Mouse (Mus musculus) brown adipose tissue, adult 24 weeks (tissue): ENCODE data around the gene Dlst. TPM values are rescaled to one million over a fixed set of nuclear protein-coding genes. Genes with fewer than 3 reads are reported as not detected.

Experiments
- H3K27ac ChIP-seq: fragments of 200-500 bp; replicated peaks from 2 replicates; pipeline ENCODE4 v1.5.1; 2012; ENCODE audit warnings: low read depth, mild to moderate bottlenecking, low read length
- H3K4me1 ChIP-seq: fragments of 200-500 bp; 2 replicates; pipeline ENCODE4 v1.6.1; 2012; ENCODE audit warnings: low read length, mixed read lengths; ENCODE audit not compliant: control insufficient read depth, insufficient read depth, insufficient read length
- H3K4me3 ChIP-seq: fragments of 200-500 bp; 2 replicates; pipeline ENCODE4 v1.5.1; 2012; ENCODE audit warnings: low read depth, mild to moderate bottlenecking, low read length, moderate library complexity; ENCODE audit not compliant: insufficient read depth
- polyA plus RNA-seq: library from polyadenylated mRNA; stranded (reverse); fragments of >200 nt; gene quantifications from 2 replicates; pipeline ENCODE4 v1.2.4, GENCODE M21; 2012; ENCODE audit not compliant: missing spikeins, insufficient read depth, insufficient read length

Gene Dlst
- polyA plus RNA-seq, 1 experiment, result 822 TPM

DNA sequence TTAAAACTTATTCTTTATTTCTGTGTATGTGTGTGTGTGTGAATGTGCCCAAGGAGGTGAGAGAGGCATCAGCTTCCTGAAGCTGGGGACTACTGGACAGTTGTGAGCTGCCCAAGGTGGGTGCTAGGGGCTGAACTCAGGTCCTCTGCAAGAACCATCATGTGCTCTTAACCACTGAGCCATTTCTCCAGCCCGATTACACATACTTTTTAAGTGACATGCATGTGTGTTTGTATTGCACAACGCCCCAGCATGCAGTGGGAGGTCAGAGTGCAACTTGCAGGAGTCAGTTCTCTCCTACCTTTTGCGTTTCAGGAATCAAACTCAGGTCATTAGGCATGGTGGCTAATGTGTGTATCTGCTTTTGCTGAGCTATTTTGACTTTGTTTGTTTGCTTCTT lies 42.4 kb downstream of the Dlst start:
- H3K4me3 ChIP-seq, result no peak overlapping the region
- no peaks in the 10 kb centered on the region; the same call in 1 of the 2 replicates for H3K4me1 ChIP-seq
- no peak overlapping the region for H3K27ac ChIP-seq

DNA sequence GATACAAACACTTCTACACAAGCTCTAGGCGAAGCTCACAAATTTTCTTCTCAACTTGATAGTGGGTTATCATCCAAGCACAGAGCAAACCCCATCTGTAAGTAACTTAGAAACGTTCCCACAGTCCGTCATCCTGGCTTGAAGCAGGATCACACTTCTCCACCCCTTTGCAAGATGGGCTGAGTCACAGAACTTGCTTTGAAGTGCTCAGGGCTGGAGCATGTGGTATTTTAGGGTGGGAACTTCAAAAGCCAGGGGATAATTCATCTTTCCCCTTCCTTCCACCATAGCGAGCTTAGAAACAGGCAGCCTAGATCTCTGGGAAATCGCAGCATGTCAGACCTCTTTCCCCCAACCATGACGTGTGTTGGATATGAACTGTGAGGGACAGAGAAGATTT lies 45.7 kb downstream of the Dlst start:
- Histone ChIP-seq H3K4me1 (no peaks in the 10 kb centered on the region; the same call in 1 of the 2 replicates), H3K4me3 (no peak overlapping the region), H3K27ac (no peak overlapping the region)

DNA sequence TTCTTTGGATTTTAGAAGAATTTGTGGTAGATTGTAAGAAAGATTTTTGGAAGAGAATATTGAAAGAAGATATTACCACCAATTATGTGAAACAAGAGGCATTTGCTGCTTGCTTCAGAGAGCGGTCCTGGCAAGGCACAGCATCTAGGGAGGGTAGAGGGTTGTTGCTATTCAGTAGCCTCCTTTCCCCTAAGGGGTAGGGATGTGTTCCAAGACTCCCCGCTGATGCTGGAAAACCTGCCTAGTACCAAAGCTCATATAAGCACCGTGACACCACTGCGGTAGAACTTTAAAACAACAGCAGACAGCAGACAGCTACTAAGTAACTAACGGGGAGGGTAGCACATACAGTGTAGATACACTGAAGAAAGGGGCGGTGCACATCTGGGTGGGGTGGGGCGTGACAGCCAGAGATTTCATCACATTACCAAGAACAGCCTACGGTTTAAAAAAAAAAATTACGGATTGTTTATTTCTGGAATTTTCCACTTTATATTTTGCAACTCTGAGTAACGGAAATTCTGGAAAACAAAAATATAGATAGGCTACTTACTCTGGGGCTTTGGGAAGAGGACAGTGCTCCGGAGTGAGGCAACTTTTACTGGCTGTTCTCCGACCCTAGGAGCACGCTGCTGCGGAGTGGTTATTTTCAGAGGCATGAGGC lies 47.3 kb downstream of the Dlst start:
- no peak overlapping the region for H3K27ac ChIP-seq
- H3K4me1 ChIP-seq, result no peaks in the 10 kb centered on the region

DNA sequence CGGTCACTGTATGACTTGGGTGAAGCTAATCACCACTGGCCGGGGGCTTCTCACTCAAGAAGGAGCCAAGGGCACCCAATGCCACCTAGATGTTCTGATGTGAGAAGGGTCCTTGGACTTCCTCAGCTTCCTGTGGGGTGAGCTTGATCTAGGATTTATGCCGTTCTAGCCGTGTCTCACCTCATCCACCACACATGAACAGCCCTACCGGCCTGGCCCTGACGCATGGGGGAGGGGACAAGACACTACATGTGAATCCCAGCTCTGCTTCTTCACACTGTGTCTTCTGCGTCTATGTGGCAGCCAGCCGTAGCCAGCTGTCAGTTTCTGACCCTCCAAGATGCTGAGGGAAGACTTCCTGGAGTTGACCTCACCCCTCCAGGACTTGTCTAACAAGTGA lies 48.2 kb downstream of the Dlst start:
- no peak overlapping the region for H3K27ac ChIP-seq
- H3K4me1 ChIP-seq, result no peaks in the 10 kb centered on the region
- H3K4me3 ChIP-seq, result no peak overlapping the region

More for the DNA sequence above, 47.3 kb downstream of the Dlst start:
- no peak overlapping the region for H3K4me3 ChIP-seq

DNA sequence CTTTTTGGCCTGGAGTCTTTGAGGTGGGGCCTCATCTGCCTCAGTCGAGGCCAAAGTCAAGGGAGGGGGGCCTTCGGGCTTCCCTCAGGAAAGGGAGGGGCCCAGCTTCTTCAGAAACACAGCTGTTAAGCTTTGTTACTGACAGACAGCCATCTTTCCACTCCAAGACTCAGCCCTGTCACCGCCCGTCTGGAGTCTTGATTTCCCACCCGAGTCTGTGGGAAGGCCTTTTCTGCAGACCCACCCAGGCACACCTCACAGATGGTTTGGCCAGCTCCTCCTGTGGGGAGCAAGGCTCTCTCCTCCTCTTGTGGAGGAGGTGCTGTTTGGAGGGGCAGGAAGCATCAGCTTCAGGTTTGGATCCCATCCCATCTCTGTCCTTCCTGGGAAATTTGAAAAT lies 49.0 kb downstream of the Dlst start:
- Histone ChIP-seq H3K4me3 (no peak overlapping the region), H3K4me1 (no peaks in the 10 kb centered on the region), H3K27ac (0 out of 2 replicates have a peak overlapping the region, but pooled peaks have one; percentile 15)

DNA sequence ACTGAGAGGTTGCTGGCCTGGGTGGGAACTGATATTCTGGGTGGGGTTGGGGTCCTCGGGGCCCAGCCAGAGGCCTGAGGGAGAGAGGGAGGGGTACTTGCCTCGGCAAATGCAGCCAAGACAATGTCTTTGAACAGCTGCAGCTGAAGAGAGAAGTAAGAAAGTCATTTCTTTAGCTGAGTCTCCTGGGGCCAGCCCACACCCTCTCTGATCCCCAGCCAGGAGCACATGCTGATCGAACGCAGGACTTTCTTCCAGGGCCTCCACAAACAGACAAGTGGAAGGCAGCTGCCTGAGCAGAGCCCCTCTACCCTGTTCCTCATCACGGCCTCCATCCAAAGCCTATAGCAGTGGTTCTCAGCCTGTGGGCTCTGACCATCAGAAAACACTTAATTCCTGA lies 54.4 kb downstream of the Dlst start:
- H3K4me1 ChIP-seq, result no peaks in the 10 kb centered on the region
- no peak overlapping the region for H3K27ac ChIP-seq
- no peak overlapping the region for H3K4me3 ChIP-seq

DNA sequence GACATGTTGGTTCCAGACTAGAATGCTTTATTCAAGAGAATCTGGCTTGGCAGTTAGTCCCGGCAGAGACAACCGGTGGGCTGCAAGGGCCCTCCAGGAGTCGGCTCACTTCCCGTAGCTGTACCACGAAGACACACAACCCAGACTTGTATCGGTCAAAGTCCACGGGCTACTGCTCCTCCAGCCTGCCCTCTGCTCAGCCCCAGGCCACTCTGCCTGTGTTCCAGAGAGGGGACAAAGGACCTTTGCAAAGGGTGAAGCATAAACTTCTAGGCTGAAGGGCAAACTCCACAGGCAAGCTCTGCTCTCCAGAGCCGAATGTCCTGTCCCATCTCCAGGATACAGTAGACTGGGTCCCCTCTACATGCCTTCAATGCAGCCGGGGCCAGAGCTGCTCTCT lies 56.0 kb downstream of the Dlst start:
- H3K4me1 ChIP-seq, result no peaks in the 10 kb centered on the region

DNA sequence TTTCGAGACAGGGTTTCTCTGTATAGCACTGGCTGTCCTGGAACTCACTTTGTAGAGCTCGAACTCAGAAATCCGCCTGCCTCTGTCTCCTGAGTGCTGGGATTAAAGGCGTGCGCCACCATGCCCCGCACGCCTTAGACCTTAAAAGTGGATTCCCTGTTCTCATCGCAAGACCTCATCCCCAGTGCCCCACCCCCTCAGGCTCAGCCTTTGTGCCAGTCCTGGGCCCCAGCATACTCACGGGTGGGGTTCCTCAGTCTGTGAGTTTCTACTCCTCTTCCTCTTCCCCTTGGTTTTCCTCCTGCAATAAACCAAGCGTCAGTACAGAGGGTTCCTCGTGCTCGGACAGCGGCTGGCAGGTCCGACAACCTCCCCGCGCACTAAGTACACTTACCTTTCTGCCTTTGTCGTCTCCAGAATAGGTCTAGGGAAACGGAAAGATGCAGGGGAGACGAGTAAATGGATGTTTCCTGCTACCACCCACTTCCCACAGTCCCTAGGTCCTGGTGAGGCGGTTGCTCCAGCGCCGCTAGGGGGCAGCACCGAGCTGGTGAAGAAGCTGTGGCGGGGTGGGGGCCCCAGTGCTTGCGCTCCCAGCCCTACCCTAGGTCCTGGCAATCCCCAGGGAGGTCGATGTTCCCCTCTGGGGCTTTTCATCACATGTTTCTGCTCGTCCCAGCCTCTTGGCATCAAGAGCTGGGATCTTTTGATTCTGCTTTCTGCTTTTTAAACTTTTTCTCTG lies 58.7 kb downstream of the Dlst start:
- Histone ChIP-seq H3K27ac (no peak overlapping the region), H3K4me1 (no peaks in the 10 kb centered on the region), H3K4me3 (no peak overlapping the region; the same call in 1 of the 2 replicates)

More for the DNA sequence above, 56.0 kb downstream of the Dlst start:
- no peak overlapping the region for H3K4me3 ChIP-seq
- no peak overlapping the region for H3K27ac ChIP-seq

DNA sequence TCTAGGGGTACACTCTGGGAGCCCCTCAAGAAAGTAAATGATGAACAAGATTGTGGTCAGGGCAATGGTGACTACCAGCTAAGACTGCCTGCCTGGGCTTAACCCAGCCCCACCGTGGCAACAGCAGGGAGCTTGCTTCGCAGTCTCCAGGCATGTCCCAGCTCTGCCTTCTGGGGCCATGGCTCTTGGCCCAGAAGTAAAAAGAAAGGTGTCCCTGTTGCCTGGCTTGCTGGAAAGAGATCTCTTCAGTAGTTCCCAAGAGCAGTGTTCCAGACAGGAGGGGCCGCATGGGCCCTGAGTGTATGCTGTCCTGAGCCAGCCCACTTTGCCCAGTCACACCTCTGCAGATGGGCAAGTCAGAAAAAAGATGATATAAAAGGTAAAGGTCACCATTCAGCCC lies 59.2 kb downstream of the Dlst start:
- no peak overlapping the region for H3K4me3 ChIP-seq
- H3K27ac ChIP-seq, result no peak overlapping the region
- H3K4me1 ChIP-seq, result no peaks in the 10 kb centered on the region

DNA sequence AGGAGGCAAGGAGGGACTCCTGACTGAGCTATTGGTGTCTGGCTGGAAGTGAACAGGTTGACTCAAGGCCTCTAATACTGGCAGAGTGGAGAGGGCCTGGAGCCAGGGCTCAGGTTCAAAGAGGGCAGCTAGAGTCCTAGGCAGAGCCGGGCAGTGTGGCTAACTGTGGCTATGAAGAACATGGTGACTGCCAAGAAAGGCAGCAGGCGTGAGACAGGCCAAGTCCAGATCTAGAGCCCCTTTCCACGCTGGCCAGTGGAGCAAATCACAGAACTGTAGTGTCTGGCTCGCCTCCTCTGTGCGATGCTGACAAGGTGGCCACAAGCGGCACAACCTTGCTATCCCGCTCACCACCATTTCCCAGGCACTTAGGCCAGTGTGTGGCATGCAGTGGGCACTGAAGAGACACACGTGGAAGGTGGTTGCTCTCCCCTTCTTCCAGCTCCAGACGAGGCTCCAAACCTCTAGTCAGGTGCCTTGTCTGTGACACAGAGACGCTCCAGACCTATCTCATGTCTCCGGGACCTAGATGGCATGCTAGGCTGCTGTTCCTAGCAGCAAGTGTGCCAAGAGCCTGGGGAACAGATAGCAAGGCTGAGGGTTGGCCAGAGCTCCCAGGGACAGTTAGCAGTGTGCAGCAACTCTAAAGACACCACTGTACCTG lies 59.8 kb downstream of the Dlst start:
- Histone ChIP-seq H3K27ac (no peak overlapping the region), H3K4me3 (no peak overlapping the region), H3K4me1 (no peaks in the 10 kb centered on the region)

DNA sequence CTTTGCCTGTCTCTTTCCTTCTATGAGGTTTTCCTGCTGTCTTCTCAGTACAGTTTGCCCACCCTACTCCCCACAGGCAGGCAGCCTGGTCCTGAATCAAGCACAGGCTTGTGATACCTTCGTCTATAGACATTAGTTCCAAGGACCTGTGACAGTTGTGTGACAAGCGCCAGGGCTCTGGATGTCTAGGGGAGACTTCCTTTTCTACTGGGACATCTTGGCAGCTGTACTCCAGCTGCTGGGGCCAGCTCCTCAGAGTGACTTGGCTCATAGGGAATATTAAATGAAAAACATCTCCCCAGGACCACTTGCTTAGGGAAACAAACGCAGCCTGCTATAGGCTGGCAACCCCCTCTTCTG lies 60.3 kb downstream of the Dlst start:
- H3K27ac ChIP-seq, result no peak overlapping the region
- H3K4me3 ChIP-seq, result no peak overlapping the region
- H3K4me1 ChIP-seq, result no peaks in the 10 kb centered on the region

DNA sequence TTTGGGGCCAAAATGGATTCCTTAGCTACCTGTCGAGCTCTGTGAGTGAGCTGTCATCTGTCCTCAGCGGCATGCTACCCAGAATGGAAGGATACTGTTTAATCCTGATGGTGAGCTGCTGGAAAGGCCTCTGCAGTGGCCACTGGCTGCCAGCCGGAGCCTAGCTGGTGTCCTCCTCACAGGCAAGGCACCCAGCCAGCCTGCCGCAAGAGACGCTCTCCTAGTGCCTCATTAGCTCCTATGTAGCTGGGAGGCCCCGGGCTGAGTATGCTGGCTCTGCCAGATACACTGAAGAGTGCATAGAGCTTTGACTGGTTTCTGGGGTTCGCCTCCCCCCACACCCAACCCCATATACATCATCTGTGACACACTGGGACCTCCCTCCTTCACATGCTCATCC lies 63.4 kb downstream of the Dlst start:
- H3K4me1 ChIP-seq, result no peaks in the 10 kb centered on the region
- no peak overlapping the region for H3K4me3 ChIP-seq
- no peak overlapping the region for H3K27ac ChIP-seq

DNA sequence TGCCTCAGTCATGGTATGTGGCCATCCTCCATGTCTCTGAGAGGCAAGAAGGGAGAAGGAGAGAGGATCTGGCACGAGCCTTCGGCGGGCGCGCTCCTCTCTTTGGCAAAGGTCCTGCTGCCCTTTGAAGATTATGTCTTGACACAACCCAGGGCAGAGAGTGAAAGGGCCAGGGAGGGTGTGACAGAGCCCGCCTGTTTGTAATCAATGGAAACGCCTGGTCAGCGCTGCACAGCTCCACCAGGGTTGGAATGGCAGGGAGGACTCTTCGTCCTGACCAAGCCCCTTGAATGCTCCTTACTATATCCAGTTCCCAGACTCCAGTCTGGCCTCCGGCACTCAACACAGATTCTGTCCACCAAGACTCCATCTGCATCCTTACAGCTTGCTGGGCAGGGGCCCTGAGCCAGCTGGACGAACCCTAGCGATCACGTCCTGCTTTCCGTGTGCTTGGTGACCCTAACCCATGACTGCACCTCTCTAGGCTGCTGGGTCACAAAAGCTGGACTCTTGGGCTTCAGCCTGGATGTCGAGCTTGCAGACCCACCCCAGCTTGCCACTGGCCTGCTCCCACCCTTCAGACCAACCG lies 64.5 kb downstream of the Dlst start:
- H3K4me3 ChIP-seq, result no peak overlapping the region
- no peak overlapping the region for H3K27ac ChIP-seq
- no peaks in the 10 kb centered on the region for H3K4me1 ChIP-seq

DNA sequence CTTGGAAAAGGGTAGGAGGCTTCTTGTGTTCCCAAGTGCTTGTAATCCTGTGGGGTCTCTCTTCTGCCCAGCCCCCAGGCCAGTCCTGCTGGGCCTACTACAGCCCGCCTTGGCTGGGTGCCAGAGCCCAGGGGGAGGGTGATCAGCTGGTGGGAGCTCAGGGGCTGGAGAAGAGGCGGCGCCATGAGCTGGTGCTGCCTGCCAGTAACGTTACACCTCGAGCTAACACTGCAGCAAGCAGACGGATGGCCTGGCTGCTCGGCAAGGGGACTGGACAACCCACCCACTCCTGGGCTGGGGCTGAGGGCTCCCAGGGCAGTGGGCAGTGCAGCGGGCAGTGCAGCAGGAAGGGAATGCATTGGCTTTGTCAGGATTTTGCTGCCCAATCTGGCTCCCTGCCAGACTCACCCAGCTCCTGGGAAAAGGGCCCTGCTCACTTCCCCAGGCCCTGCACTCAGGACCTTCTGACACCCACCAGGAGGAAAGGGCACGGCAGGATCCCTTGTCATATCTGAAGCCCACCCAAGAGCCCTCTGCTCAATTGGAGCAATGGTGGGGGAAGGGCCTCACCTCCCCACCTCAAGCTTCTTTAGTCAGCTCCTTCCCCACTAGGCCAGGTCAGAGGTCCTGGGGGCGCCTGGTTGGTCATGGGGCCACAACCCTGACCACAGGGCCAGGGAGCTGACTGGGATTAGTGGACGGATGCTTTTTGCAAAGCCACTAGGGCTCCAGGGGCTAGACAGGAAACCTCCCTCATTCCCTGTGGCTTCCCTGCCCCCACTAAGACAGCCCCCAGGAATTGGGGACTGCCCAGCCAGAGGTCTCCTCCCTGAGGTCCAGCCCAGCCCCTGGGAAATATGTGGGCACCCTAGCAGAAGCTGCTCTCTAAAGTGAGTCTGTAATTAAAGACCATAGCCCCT lies 65.6 kb downstream of the Dlst start:
- Histone ChIP-seq H3K4me3 (peak overlapping the region; percentile 41; the same call in 1 of the 2 replicates), H3K27ac (no peak overlapping the region), H3K4me1 (no peaks in the 10 kb centered on the region)
